Mouse (Mus musculus): ENCODE data around the gene Midn. TPM values are rescaled to one million over a fixed set of nuclear protein-coding genes. Genes with fewer than 3 reads are reported as not detected.

The Midn gene
- total RNA-seq (2021) = 10 to 100 TPM; 94.0 to 96.3 TPM
- long read RNA-seq, experiment 1, partial matches to known transcripts = 0 of 2 reads
- long read RNA-seq, experiment 1, other reads (novel, unspliced or antisense) = 2 of 2 reads
- long read RNA-seq, experiment 2, partial matches to known transcripts = 0 of 1 reads
- long read RNA-seq, experiment 2, other reads (novel, unspliced or antisense) = 1 of 1 reads

DNA sequence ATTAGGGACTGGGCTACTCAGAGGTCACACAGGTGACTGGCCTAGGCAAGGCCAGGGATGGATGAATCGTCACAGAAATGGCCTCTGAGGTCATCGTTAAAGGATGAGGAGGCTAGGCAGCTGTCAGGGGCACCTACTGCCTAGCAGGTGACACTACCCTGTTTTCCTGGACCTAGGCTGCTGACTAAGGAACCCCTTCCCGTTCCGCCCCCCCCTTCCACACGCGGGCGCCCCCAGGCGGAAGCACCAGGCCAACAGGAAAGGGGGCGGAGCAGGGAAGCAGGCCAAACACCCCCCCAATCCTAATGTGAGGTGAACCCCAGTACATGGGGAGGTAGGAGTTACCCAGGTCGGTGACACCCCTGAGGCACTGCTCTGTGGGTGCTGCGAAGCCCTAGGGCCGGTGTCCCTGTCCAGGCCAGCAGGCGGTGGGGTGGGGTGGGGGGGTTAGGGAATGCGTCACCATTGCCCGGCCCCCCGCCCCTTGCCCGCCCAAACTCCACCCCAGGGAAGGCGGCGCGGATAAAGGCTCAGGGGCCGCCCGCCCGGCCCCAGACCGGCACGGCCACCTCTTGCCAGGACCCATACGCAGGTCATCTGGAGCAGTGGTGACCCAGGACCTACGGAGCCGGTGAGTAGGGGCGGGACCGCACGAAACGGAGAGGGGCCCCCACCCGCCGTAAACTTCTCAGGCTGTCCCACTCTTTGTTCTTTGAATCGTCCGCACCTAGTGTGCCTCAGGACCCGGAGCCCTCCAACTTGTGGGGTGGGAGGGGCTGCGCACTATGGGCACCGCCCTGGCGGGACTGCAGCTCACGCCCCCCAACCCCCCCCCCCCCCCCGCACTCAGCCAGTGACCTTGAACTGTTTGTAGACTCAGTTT, at the start of gene Midn:
TSS of gene Midn (plus strand) at position 554 of the 883 bp plus-strand sequence.
- peak in 1 of 2 experiments; percentile 74 for DNase-seq (ENCODE audit: low spot score in 2 of 2)
- intact Hi-C loops (cut with DNase I) = loop anchor here (1.0 kb wide), 1 partner anchor 17 kb away; the partner anchor contains the start of gene Cirbp

GRCm38 (mm10) chr10:80098630-80099029, 49.4 kb upstream of the Midn start:
- intact Hi-C loops (cut with DNase I) = no loop called here
- no peak for DNase-seq (ENCODE audit: low spot score in 2 of 2)

- intact Hi-C loops (cut with DNase I) = no loop called here
- no peak for DNase-seq (ENCODE audit: low spot score in 2 of 2)
These were observed 47.1 kb upstream of the Midn start for GRCm38 (mm10) chr10:80100982-80101381.

DNA sequence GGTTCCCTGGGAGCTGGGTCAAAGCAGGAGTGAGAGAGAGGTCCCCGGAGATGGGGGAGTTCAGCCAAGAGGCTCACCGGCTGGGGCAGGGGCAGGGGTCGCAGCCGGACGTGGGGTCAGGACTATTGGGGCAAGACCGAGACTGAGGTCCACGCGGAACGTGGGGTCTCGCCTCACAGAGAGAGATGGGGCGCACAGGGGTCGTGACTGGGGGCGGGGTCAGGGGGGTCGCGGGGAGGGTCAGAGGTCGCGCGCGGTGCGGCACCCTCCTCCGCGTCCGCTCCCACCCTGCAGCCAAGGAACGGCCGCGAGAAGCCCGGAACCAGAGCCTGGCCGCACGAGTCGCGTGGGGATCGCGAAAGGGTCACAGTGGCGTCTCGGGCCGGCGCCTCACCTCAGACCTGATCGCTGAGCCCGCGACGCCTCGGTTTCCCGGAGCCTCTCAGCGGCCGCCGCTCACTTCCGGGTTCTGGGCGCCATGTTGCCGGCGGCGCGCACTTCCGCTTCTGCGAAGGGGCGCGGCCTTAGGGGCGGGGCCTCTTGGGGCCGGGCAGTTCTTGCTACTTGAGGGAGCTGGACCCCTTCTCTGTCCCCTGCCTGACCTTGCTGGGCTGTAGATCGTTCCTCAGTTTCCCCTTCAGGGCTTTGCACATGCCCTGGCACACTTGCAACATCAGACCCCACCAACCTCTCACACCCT, 45.7 kb upstream of the Midn start:
- intact Hi-C loops (cut with DNase I) = no loop called here
- peak; percentile 61 to 82 for DNase-seq (ENCODE audit: low spot score in 2 of 2)

DNA sequence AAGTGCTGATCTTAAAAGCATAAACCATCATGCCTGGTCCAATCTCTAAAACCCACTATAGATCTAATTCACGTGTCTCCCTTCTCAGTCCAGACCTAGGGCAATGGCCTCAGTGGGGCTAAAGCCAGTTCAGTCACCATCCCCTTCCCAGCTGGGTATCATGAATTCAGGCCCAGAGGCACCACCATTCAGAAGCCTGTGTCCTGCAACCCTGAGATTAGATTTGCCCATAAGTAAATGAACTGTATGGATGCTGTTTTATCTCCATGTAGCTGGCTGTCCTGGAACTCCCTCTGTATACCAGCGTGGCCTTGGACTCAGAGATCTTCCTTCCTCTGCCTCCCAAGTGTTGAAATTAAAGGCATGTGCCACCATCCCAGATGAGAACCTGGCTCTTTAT, 45.0 kb upstream of the Midn start:
- DNase-seq (ENCODE audit: low spot score in 2 of 2) = no peak
- intact Hi-C loops (cut with DNase I) = no loop called here

GRCm38 (mm10) chr10:80104181-80104580, 43.9 kb upstream of the Midn start:
- intact Hi-C loops (cut with DNase I) = no loop called here

DNA sequence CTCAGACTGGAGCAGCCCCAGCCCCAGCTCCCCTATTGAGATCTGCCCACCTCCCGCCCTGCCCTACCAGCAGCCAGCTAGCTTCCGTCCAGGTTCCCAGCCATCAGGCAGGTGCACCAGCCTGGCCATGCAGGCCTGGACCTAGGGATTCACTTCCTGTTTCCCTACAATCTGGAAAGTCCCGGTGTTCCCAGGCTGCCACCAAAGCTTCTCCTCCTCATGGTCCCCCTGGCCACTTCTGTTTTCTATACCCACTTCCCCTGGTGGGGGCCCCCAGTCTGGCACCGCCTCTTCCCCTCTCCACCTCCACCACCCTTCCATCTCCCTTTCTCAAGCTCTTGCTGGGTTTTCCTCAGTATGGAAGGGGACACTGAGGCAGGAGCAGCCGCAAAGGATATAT, 42.6 kb upstream of the Midn start, which contains the start of gene Sbno2:
TSS of gene Sbno2 (minus strand) at position 112 of the 400 bp plus-strand sequence.
- intact Hi-C loops (cut with DNase I) = no loop called here
- DNase-seq (ENCODE audit: low spot score in 2 of 2) = no peak

More at GRCm38 (mm10) chr10:80104181-80104580, 43.9 kb upstream of the Midn start:
- DNase-seq (ENCODE audit: low spot score in 2 of 2) = no peak

GRCm38 (mm10) chr10:80105926-80106325, 42.1 kb upstream of the Midn start:
- intact Hi-C loops (cut with DNase I) = no loop called here
- no peak for DNase-seq (ENCODE audit: low spot score in 2 of 2)

- intact Hi-C loops (cut with DNase I) = no loop called here
- no peak for DNase-seq (ENCODE audit: low spot score in 2 of 2)
These were observed 40.4 kb upstream of the Midn start for GRCm38 (mm10) chr10:80107678-80108077.

- peak; percentile 89 for DNase-seq (ENCODE audit: low spot score in 2 of 2)
- intact Hi-C loops (cut with DNase I) = loop anchor here (1.0 to 5.0 kb wide), 2 partner anchors 60 to 117 kb away; partner anchors contain the start of gene Abca7
These were observed 33.5 kb upstream of the Midn start for GRCm38 (mm10) chr10:80114341-80115284.

DNA sequence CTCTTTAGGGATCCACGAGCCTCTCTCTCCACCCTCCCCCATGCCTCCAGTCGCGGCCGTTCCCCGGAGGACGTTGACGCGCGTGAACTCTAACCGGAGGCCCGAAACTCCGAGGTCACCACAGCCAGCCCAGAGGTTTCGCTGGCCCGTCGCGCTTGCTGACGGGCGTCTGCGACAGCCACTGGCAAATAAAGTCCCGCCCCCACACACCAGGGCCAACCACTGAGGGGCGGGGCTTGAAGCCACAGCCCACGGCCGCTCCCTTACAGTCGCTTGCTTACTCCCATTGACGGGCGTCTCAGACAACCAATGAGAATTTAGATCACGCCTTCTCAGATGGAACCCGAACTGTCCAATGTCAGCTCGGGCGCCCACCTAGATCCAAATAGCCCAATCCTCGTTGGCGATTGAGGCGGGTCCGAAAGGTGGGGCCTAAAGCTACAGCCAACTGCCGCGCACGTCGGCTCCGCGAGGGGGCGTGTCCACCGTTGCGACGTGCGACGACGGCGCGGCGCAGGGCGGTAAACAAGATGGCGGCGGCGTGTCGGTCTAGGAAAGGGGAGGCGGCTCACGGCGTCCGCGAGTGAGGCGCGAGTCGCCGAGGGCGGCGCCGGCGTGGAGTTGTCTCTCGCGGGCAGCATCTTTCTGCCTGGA, 32.7 kb upstream of the Midn start, which contains the start of gene Stk11:
TSS of gene Stk11 (plus strand) at position 514 of the 654 bp plus-strand sequence.
- peak; percentile 100 for DNase-seq (ENCODE audit: low spot score in 2 of 2)

GRCm38 (mm10) chr10:80115944-80116335, 32.1 kb upstream of the Midn start:
- intact Hi-C loops (cut with DNase I) = no loop called here
- no peak for DNase-seq (ENCODE audit: low spot score in 2 of 2)

More for the DNA sequence above, 32.7 kb upstream of the Midn start, which contains the start of gene Stk11:
- intact Hi-C loops (cut with DNase I) = no loop called here

DNA sequence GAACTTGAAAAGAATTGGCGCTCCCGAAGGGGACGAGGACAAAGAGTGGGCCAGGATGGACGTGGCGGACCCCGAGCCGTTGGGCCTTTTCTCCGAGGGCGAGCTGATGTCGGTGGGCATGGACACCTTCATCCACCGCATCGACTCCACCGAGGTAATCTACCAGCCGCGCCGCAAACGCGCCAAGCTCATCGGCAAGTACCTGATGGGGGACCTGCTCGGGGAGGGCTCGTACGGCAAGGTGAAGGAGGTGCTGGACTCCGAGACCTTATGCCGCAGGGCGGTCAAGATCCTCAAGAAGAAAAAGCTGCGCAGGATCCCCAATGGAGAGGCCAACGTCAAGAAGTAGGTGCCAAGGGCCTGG, 31.5 kb upstream of the Midn start:
- intact Hi-C loops (cut with DNase I) = no loop called here
- no peak for DNase-seq (ENCODE audit: low spot score in 2 of 2)

- no peak for DNase-seq (ENCODE audit: low spot score in 2 of 2)
- intact Hi-C loops (cut with DNase I) = no loop called here
These were observed 31.0 kb upstream of the Midn start for GRCm38 (mm10) chr10:80116927-80117691.

DNA sequence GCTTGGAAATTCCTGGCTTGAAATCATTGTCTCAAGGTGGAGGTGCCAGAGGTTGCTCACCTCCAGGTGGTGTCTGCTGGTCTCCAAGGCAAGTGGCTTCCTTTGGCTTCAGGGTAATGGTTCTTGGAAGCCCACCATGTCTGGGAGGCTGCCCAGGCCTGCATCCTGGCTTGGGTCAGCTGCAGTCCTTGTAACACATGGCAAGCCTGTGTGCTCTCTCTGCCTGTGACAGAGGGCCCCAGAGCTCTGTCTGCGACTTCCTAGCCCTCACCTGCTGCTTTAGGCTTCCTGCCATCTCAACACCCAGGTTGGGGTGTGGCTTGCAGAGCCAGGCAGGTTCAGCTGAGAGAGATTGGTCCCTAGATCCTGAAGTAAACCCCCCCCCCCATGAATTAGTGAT, 30.3 kb upstream of the Midn start:
- no peak for DNase-seq (ENCODE audit: low spot score in 2 of 2)
- intact Hi-C loops (cut with DNase I) = no loop called here

- DNase-seq (ENCODE audit: low spot score in 2 of 2) = no peak
- intact Hi-C loops (cut with DNase I) = no loop called here
These were observed 29.5 kb upstream of the Midn start for GRCm38 (mm10) chr10:80118552-80118951.

DNA sequence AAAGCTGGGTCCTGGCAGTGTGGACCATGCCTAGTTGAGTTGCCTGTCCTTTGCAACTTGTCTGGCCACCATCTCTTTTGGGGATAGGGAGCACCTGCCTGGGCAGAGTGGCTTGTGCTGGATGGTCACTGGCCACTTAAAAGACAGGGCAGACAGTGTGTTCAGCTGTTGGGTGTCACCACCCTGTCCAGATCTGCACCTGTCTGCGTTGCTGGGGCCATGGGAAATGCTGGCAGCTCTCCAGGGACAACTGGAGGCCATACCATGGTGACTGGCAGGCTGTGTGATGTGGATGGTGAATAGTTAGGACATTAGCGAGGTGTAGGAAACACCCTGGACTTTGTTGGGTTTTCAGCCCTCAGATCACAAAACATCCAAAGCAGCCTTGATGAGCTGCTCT, 27.9 kb upstream of the Midn start:
- DNase-seq (ENCODE audit: low spot score in 2 of 2) = no peak

GRCm38 (mm10) chr10:80121639-80122038, 26.4 kb upstream of the Midn start:
- intact Hi-C loops (cut with DNase I) = no loop called here
- DNase-seq (ENCODE audit: low spot score in 2 of 2) = no peak

More for the DNA sequence above, 27.9 kb upstream of the Midn start:
- intact Hi-C loops (cut with DNase I) = no loop called here

All from left cerebral cortex, postnatal 14 days (tissue).